Mouse (Mus musculus) brain, adult 2 months (tissue): ENCODE data around the gene Tex45.
A peak's percentile ranks its signal among the peaks of the same experiment; 100 is the strongest.

ENCODE experiments used
- DNase-seq: peaks from one replicate; pipeline ENCODE4 v3.0.0; 2011; ENCODE audit warnings: low read depth, low spot score

Gene Tex45

DNA sequence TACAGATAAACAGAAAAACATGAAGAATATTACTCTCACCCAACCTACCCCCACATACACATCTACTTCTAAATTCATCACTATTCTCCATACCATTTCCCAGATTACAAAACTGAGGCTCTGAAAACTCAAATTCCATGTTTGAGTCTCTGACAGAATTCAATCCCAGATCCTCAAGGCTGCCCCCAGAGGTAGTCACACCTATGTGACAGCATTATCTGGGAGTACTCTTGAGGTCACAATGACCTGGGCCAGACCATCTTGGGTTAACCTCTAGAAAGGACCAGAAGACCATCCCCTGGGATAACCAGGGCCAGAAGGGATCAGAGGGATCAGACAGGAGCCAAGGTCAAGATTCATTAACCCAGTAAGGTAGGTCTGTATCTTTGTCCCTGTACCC is at the start of gene Tex45:
Gene Tex45, plus strand, starts transcription at position 301 of the 400 bp plus-strand sequence.
- no peak for DNase-seq

DNA sequence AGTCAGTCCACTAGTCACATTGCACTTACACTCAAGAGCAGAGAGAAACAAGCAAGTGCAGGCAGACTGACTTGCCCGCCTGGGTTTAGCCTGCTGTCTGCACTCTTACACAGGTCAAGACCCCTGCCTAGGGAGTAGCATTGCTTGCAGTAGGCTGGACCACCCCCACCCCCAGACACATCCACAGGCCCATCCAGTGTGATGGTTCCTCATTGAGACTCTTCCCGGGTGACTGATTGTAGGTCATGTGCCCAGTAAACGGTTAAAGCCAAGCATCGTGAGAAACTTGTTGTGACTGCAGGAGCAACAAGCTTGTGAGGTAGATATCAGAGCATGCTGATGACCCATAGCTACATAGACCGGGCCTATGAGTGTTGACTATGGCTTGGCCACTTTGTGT is 49.2 kb upstream of the Tex45 start:
- DNase-seq: no peak

DNA sequence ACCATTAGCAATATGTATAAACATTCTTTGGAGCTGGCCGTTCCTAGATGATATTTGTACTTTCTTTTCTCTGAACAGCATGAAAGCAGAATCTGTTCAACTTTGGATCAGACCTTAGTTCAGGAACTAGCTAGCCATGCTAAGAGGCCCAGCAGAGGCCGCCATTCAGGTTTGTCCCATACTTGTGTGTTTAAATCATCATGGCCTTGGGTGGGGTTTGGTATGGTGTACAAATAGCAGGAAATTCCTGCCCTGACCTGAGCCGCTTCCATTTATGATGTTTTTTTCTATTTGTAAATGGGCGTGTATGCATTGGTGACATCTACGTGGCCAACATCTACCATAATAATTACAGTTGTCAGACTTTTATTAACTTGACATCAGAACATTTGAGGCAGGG is 45.4 kb upstream of the Tex45 start:
- no peak for DNase-seq

DNA sequence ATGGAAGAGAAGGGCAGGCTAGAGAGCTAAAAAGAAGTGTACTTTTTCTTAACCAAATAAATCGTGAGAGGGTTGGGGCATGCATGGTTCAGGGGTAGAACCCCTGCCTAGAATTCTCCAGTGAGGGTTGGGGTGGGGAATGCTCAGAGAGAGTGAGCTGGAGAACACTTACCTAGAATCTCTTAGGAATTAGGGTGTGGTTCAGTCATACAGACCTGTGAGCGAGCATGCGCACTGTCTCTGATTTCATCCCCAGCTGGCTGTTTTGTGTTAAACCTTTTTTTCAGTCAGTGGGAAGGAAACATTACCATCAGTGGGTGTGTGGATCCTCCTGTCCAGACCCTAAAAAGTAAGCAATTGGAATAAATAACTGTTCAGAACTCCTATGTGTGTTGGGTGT is 44.5 kb upstream of the Tex45 start:
- DNase-seq: no peak

DNA sequence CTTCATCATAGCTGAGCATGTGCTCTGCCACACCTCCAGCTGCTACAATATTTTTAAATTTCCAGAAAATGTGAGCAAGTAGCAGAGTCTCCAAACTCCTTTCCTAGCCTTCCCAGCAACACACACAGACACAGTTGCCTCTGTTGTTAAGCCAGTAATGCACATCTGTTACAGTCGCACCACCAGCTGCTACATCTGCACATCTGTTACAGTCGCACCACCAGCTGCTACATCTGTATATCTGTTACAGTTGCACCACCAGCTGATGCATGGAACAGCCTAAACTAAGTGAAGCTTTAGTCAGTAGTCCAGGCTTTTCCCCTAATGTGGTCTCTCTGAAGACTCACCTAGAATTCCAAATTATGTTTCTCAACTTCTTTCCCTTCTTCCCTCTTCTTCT is 42.2 kb upstream of the Tex45 start:
- DNase-seq: peak; percentile 29

DNA sequence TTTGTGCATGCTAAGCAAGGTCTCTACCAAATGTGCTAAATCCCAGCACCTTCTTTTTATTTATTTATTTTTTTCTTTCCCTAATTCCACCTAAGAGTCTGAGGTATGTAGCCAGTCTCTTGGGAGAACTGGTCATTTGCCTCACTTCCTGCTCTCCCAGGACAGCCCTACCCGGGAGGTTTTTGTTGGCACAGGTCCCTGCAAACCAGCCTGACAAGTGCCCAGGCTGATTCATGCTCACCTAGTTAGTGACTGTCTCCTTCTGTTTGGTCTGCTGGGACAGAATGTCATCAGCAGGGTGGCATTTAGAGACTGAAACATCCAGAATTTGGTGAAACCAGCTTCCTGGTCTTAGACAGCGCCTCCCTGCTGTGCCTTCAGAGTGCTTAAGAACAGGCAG is 40.7 kb upstream of the Tex45 start:
- peak; percentile 83 for DNase-seq

DNA sequence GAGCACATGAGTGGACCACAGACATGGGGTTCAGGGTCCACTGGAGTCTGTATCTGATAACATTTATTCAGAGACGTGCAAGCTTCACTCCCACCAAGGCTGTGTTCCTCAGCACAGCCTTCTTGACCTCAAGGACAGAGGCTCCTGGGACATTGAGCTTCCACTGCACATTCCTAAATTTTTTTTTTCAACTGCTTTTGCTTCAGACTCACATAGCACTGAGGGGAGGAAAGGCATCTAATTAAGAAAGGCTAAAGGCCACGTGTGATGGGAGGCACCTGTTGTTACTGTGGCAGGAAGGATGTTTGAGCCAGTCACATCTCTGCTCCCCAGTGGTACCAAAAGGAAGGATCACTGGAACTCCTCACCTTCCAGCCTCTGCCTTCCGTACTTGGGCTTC is 39.5 kb upstream of the Tex45 start:
- DNase-seq: no peak

DNA sequence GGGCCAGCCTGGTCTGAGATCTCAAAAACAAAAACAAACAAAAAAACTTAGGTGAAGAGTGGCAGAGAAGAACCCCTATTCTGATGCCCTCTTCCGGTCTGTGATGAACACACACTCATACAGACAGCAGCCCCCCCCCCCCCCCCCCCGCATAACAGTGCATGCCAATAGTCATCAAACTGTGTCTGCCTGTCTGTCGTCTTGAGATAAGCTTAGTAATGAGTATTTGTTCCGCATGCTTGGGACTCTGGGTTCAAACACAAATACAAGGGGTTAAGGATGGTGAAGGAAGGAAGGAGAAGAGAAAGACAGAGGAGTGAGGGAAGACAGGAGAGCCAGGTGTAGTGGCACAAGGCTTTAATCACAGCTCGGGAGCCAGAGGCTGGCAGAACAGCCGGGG is 34.2 kb upstream of the Tex45 start:
- no peak for DNase-seq

DNA sequence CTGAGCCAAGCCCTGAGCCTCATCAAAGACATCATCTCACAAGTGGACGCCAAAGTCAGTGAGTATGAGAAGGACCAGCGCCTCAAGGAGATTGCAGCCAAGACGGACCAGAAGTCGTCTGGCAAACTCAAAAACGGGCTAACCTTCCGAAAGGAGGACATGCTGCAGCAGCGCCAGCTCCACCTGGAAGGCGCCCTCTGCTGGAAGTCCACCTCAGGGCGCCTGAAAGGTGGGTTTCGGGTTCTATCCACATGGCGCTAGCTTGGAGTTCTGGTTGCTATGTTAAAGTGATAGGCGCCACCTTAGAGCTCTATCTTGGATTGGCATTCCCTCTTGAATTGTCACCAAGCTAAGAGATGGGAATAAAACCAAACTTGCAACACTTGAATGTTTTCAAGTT is 31.2 kb upstream of the Tex45 start:
- DNase-seq: no peak

DNA sequence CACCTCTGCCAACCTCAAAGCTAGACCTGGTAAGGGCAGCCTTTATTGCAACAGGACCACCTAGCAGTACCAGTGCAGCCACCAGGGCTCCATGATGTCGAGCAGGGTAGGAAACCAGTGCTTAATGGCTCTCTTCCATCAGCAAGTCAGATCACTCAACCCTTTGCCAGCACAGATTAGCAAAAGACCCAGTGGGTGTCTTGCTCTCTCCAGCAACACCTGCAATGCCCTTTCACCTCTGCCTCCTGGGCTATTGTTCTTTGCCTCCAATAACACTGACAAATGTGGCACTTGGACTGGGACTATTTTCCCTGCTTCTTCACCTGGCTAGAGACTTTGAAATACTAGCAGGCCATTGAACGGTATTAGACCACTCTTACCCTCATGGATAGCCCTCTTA is 21.4 kb upstream of the Tex45 start:
- DNase-seq: no peak

DNA sequence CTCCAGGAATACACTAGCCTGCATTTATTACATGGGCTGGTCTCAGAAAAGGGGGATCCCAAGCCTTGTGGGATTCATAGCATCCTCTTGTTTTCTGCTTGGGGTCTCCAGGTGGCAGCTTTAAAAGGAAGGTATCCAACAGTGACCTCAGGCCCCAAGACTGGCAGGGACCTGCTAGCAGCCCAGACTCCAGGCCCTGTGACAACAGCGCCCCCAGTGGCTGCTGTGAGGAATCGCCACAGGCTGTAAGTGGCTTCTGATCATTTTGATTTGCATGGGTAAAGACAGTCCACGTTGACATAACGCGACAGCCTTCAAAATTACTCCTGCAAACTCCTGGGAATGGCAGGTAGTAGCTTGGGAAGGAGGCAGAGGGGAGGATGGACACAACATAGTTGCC is 20.0 kb upstream of the Tex45 start:
- DNase-seq: peak; percentile 73

DNA sequence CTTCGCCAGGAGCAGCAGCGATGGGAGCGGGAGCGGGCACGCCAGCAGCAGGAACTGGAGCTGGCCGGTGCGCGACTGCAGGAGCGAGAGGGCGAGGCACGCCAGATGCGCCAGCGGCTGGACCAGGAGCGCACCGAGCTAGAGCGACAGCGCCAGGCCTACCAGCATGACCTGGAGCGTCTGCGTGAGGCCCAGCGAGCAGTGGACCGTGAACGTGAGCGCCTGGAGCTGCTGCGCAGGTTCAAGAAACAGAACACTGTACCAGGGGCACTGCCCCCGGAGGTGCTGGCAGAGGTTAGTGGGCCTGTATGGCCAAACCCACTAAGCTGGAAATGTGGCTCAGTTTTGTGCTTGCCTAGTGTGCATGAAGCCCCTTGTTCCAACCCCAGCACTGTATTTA is 18.7 kb upstream of the Tex45 start:
- DNase-seq: no peak

DNA sequence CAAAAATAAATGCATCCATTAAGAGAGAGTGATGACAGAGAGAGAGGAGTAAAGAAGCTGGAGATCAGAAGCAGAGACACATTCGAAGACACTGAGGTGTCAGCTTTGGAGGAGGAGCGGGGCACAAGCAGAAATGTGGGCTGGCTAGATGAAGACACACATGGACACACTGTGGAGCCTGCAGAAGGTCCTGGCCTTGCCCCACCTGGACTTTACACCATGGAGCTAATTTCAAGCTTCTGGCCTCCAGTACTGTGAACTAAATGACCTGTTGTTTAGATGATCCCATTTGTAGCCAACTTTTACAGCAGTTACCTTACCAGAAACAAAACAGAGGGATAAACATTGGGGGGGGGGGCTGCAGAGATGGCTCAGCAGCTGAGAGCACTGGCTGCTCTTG is 7.4 kb upstream of the Tex45 start:
- DNase-seq: no peak

DNA sequence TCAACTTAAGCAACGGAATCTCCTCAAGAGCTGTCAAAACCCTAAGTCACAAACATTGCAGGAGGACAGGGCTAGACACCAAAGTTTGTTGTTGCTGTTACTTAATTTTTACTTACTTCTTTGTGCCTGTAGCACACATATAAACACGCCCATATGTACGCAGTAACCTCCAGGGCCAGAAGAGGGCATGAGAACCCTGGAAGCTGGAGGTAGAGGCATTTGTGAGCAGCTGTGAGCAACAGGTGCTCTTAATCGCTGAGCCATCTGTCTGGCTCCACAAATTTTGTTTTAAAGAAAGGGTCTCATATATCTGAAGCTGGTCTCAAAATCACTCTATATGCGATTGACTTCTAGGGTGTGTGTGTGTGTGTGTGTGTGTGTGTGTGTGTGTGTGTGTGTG is 6.4 kb upstream of the Tex45 start:
- DNase-seq: peak; percentile 48

DNA sequence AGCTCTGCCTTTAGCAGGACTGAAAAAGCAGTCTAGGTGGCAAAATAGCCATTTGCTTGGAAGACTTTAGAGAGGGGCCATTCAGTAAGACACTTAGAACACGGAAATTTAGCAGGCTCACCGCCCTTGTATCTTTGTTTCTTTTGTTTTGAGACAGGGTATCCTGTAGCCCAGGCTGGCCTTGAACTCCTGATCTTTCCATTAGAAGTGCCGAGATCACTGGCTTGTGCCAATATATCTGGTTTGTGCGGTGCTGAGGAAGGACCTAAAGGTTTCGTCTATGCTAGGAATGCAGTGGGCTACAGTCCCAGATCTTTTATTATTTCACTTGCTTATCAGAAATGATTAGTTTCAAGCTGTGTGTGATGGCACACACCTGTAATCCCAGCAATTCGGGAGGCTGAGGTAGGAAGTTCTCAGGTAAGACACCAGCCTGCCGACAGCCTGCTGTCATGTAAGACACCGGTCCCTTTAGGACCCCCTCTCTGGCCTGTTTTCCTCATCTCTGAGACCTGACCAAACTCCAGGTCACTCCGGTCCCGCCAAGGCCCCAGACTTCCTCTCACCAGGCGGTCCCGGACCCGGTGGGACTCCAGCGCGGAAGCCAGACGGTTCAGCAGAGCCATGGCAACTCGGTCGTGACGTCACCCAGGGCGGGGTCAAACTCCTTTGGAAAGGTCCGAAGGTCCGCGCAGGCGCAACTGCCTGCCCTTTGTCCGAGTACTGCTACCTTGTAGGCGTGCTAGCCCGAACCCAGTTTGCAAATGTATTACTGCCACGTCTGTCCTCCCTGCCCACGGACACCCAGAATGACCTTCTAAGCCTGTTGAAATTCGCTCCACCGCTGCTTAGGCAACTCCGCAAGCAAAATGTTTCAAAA is 3.4 kb upstream of the Tex45 start, which contains the start of gene Pex11g:
Gene Pex11g, minus strand, starts transcription at position 675 of the 880 bp plus-strand sequence.
- peak; percentile 95 for DNase-seq

DNA sequence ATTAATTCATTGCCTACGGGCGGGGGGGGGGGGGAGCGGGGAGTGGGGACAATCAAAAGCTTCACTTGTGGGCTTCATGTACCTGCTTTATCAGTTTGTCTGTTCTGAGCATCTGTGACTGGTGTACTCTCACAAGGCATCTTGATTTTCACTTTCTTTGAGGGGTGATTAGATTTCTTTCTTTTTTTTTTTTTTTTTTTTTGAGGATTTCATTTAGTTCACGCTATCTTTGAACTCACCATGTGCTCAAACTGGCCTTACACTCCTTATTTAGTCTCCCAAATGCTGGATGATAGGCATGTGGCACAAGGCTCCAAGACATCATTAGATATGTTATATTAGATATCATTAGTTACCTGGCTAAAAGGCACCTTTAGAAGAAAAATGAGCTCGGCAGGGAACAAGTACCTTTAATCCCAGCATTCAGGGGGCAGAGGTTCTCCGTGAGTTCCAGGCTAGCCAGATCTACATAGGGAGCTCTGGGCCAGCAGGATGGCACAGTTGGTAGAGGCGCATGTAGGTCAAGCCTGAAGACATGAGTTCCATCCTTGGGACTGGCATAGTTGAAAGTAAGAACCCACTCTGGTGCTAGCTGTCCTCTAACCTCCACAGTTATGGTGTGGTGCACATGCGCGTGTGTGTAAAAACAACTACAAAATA is 2.6 kb upstream of the Tex45 start:
- DNase-seq: no peak

DNA sequence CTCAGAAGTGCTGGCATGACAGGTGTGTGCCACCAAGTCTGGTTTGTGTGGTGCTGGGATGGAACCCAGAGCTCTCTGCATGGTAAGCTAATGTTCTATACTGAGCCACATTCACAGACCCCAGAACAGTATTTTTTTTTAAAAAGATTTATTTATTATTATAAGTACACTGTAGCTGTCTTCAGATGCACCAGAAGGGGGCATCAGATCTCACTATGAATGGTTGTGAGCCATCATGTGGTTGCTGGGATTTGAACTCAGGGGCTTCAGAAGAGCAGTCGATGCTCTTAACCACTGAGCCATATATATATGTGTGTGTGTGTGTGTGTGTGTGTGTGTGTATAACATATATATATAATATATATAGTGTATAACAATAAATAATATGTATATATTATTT is 1.8 kb upstream of the Tex45 start:
- no peak for DNase-seq

DNA sequence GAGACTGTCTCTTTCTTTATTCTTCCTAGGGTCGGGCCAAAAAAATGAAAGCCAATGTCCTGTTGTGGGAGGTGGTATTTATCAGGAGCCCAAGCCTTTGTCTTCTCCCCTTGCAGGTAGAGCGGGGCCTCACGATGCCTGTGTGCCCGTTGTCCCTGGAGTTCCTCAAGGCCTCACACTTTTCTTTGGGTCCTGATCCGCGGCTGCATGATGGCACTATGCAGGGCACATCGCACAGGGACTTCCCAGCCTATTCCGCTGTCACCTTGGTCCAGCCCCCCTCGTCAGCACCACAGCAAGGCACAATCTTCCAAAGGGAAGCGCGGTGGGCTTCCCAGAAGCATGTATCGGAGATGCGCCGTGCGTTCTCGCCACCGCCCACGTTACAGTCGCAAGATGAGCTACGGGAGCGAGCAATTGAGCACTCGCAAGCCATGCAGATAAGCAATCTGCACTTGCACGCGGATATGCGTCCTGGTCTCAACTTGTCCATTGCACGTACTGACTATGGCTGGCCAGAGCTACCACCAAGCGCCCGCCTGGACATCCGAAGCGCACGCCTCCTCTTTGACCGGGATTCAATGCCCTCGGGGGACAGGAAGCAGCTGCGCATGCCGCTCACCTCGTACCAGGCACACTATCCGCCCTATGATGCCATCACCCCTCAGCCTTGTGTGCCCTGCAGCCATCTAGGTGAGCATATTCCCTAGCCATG is 5.2 kb downstream of the Tex45 start:
- peak; percentile 33 for DNase-seq

DNA sequence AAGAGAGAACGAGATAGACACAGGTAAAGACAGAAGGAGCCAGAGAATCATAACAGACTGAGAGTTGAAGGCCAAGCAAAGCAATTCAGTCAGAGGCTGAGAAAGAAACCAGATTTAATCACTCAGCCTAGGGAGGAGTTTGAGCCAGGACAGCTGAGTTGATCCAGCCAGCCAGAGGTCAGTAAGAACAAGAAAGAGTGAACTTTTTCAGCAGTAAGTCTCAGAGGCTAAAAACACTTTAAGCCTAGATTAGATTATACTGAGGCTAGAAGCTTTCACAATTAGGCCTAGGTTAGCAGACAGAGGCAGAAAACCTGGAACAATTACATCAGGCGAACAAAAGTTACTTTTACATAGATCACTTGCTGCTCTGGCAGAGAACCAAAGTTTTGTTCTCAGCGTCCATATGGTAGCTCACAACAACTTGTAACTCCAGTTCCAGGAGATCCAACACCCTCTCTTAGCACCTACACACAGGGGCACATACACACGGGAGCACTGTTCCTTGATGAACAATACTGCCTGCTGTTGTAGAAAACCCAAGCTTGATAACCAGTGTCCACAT is 9.6 kb downstream of the Tex45 start:
- peak; percentile 57 for DNase-seq

DNA sequence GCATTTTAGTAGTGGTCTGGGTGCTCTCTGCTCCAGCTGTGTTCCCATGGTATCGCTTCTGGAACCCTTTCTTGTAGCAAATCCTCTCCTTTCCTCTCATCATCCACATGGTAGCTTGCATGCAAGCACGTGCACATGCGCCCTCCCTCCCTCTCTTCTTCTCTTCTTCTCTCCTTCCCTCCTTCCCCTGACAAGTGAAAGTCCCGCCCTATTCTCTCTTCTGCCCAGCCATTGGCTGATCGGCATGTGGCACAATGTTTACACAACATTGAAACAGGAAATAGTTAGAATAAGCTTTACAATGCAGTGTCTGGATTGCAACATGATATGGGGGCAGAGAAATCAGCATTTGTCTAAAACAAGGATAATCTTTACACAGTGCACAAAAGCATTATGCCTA is 10.9 kb downstream of the Tex45 start:
- no peak for DNase-seq

DNA sequence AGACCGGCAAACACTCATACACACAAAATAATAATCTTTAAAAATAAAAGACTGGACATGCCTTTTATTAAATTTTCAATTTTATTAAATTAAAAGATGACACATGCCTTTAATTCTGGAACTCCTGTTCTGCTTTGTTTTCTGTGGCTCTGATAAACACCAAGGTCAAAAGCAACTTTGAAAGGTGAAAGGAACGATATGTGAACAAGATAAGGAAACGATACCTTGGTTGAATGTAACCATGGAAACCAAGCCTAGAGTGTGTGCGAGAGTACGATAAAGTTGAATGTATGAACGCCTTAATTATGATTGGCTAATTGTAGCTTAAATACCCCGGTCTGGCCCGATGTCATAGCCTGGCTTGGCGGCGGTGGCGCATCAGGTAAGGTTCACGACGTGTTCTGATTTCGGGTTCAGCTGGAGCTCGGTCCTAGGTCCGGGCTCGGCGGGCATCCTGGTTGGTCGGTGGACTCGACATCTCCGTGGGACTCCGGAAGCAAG is 11.6 kb downstream of the Tex45 start:
- DNase-seq: no peak

DNA sequence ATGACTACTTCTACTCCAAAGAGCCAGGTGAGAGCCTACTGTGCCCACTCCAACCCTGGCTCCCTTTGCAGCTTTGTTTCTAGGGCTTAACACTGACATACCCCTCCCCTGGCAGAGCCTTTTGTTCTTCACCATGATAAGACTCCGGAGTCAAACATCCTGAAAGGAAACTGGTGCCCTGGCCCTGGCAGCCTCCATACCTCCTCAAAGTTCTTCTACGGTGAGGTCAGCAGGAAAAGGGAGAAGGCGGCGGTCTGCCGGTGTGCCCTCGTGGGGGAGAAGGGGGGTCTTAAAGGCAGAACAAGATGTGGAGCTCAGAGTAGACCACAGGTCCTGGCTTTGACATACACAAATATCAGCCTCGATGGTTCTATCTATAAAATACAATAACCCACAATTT is 12.9 kb downstream of the Tex45 start:
- DNase-seq: no peak
